Mouse (Mus musculus): ENCODE results near the gene Ugcg.

Ugcg gene

DNA sequence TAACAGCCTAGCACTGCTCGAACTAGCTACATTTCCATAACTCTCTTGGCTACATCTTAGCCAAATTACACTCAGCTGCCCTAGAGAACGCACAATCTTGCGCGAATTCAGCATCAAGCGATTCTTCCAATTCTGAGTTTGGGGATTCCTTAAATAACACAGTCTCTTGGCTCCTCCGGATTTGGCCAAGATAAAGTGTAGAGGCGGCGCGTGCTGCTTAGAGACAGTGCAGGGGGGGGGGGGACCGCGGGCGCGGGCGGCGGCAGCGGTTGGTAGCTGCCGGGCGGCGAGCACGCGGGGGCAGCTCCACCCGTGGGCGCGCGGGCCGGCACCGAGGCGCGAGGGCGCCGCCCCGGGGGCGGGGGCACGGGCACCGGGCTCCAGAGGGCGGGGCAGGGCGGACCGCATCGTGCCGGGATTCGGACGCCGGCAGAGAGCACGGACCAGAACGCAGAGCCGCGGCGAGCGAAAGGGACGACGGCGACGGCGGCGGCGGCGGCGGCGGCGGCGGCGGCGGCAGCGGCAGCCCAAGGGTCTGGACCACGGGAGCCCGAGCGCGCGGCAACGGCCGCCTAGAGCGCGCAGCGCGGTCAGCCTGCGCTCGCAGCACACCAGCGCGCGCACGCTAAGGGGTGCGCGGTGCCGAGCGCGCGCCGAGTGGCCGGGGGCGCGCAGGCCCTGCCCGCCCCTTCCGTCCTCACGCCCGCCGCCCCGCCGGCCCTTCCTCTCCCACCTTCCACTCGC, at the start of gene Ugcg:
TSS of gene Ugcg (plus strand) at position 456 of the 744 bp plus-strand sequence.
- peak; percentile 51 for DNase-seq (ENCODE audit: low spot score)

- DNase-seq (ENCODE audit: low spot score): no peak
Measured at GRCm38 (mm10) chr4:59149043-59149442, 40.0 kb upstream of the Ugcg start.

DNA sequence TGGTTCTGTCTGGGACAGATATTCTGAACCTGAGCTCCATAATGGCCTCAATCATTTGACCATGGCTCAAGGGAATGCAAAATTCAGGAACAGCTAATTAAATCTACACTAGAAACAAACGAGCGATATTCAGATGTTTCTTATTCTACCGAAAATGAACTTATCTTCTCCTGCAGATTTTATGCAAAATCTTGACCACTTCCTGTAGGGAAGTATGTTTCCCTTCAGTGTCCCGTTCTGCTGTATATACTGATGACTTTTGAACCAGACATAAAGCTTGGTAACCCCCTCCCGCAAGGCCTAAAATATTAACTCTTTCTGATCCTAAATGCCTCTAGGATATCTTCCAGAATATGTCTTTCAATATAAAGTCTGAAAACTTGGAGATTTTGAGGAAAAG, 38.1 kb upstream of the Ugcg start:
- DNase-seq (ENCODE audit: low spot score): no peak

DNA sequence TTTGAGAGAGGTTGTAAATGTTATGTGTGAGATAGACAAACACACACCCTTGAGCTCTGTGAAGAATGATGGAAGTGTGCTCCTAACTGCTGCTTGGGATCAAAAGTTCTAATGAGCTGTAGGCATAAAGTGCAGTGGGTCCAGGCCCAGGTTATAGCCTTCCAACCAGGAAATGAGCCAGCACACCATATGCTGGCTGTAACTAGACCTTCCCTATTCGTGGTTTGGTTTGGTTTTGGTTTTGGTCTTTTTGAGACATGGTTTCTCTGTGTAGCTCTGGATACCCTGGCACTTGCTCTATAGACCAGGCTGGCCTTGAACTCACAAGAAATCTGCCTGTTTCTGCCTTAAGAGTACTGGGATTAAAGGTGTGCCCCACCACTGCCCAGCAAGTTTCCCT, 37.1 kb upstream of the Ugcg start:
- DNase-seq (ENCODE audit: low spot score): no peak

DNA sequence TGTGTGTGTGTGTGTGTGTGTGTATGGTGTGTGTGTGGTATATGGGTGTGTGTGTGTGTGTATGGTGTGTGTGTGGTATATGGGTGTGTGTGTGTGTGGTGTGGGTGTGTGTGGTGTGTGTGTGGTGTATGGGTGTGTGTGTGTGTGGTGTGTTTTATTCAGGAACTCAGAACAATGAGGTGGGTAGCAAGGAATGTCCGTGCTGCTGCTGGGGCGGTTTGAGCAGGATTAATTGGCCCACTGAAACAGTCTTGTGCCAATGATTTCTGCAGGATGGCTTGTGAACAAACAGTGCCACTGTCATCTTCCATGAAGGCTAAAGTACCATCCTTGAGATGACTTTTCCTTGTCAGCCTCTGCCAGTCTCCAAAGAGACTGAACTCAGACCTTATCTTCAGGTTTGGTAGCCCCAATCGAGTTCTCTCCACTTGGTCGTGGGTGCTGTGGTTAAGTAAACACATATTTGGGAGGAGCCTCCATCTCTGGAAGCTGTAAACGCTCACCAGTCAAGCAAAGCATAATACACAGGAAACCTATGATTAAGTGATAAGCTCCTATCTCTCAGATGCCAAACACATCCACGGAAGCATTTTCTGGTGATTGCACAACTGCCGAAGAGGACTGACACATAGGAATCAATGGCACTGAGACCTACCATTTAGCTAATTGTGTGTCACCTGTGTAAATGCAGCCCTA, 32.0 kb upstream of the Ugcg start:
- DNase-seq (ENCODE audit: low spot score): no peak

- DNase-seq (ENCODE audit: low spot score): no peak
Measured at GRCm38 (mm10) chr4:59157654-59158053, 31.4 kb upstream of the Ugcg start.

DNA sequence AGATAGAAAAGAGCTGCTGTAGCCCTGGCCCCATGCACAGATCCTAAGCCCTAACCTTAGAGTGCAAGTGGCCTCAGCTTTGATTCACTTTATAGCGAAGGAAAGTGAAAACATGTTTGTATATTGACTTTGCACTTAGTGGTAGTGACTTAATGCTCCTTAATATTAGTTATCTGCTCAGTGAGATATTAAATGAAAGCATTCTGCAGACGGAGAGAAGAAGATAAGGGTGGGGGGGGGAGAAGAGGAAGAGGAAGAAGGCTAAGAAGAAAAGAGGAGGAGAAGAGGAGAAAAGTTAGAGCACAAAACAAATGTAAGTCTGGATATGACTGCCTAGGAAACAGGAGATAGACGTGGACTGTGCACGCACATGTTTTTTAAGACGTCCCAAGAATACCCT, 28.8 kb upstream of the Ugcg start:
- DNase-seq (ENCODE audit: low spot score): no peak

DNA sequence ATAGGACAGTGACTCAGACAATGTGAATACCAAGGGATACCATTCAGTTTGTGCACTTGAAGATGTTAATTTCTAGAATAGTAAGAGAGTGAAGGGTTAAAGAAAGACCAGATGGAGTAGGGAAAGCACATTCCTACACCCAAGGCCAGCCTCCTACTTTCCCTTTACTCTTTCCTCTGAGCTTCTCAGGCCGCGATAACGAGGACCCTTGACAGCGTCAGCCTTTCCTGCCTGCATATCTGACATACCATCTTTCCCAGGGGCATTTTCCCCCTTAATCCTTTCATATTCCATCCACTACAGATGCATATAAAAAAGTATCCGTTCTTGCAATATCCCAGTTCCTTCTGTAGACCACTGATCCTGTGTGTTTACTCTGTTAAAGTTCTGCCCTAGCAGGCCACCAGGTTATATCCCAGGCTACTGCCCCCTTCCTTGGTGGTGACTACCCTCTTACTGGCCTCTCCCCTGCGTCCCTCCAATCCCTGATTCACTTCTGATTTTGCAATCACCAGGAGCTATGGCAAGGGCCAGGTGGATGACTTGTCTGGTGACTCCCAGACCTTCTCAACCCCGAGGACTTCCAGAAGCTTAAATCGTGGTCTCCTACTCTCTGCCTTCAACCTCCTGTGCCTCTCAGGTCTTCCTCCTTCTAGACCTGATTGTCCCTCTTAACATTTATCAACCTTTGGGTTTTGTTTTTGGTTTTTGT, 27.9 kb upstream of the Ugcg start:
- no peak for DNase-seq (ENCODE audit: low spot score)

DNA sequence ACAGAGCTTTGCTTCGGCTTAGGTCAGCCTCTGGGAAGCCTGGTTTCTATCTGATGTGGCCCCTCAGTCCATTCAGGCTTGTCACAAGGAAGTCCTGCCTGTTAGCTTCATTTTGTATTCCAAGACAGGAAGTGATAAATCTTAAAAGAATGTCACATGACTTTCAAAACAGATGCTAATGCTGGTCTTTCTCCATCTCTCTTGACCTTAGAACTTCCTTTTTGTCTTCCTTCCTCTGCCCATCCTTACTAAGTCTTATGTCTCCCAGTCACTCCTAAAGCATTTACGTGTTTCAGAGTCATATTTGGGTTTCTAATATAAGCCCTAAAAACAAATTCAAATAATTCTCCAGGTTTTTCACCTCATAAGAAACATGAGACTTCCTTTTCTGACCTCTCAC, 25.0 kb upstream of the Ugcg start:
- no peak for DNase-seq (ENCODE audit: low spot score)

GRCm38 (mm10) chr4:59167251-59167847, 21.7 kb upstream of the Ugcg start:
- DNase-seq (ENCODE audit: low spot score): no peak

GRCm38 (mm10) chr4:59169981-59170380, 19.1 kb upstream of the Ugcg start:
- DNase-seq (ENCODE audit: low spot score): no peak

GRCm38 (mm10) chr4:59172616-59173015, 16.4 kb upstream of the Ugcg start:
- DNase-seq (ENCODE audit: low spot score): no peak

DNA sequence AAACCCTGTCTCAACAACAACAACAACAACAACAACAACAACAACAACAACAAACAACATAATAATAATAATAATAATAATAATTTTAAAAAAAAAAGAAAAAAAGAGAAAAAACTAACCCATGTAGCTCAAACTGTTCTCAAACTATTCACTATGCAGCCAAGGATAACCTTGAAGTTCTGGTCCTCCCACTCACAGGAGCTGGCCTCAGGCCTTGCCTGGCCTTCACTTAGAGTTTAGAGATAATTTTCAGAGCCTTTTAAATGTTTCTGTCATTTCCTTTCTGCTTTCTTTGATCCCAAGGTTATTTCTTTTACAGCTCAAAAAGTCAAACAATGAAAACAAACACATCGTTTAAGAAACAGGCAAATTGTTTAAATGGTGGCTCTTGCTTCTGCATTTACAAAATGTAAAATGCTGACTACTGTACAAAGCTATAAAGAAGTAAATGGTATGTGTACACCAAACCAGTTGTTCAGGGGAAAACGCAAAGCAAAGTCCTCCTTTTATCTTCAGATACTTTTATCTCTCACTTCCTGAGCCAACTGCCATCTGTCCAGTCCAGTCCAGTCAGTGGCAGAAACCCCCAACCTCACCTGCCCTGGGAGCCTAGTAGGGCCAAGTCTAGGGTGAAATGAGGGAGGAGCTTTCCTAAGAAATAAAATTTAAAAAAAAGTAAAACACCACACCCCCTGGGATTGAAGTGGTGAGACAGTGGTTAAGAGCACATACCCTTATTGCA, 15.7 kb upstream of the Ugcg start:
- no peak for DNase-seq (ENCODE audit: low spot score)

- DNase-seq (ENCODE audit: low spot score): no peak
Measured at GRCm38 (mm10) chr4:59175003-59175402, 14.1 kb upstream of the Ugcg start.

- no peak for DNase-seq (ENCODE audit: low spot score)
Measured at GRCm38 (mm10) chr4:59175929-59176328, 13.1 kb upstream of the Ugcg start.

- DNase-seq (ENCODE audit: low spot score): no peak
Measured at GRCm38 (mm10) chr4:59177566-59177965, 11.5 kb upstream of the Ugcg start.

GRCm38 (mm10) chr4:59181320-59182271, 7.5 kb upstream of the Ugcg start:
- no peak for DNase-seq (ENCODE audit: low spot score)

DNA sequence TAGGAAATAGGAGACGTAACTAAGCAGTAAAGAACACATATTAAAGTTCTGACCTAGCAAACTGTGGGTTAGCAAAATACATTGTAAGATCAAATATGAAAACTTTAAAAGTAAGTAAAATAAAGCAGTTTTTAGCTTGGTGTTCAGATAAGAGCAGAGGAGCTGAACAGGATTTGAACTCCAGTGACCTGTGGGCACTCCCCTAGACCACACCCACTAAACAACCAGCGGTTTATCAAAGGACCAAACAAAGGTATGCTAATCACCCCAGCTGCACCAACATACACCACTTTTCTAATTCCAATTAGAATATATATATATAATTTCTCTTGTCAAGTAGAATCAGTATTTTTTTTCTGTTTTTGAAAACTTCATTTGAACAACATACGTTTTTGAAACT, 3.4 kb upstream of the Ugcg start:
- no peak for DNase-seq (ENCODE audit: low spot score)

DNA sequence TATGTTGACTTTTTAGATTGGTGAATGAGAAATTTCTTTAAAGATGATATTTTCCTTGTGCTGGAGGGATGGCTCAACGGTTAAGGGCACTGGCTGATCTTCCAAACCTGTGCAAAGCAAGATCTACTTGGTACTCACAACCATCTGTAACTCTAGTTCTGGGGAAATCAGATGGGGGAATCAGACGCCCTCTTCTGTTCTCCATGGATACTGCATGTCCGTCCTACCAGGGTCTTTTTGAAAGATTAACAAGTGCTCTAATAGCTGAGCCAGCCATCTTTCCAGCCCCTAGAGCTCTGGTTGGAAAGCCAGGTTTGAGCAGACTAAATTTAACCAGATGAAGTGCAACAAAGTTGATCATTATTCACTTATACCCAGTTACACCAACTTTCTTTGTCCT, 1.8 kb upstream of the Ugcg start:
- peak; percentile 30 for DNase-seq (ENCODE audit: low spot score)

DNA sequence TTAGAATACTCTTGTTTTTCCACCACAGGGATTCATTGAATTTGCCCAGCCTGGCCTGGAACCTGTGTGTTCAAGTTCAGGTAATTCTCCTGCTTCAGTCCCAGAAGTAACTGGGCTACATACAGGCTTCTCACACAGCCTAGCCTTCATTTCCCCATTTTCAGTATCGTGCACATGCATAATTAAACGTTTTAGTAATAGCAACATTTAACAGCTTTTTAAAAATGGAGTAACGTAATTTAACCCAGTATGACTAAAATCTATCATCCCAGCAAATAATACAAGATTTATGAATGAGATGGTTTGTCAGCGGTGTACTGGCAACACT, 619 bp upstream of the Ugcg start:
- DNase-seq (ENCODE audit: low spot score): no peak
